Mouse (Mus musculus) hindbrain, embryonic 12.5 days (tissue): Measurements from ENCODE around the gene Pde4c. TPM values are rescaled to one million over a fixed set of nuclear protein-coding genes. Genes with fewer than 3 reads are reported as not detected.

Experiments
- ATAC-seq: fragments of 200-750 bp; cut with Nextera tagmentation; 2 replicates; pipeline ENCODE4 v1.8.0; 2017; ENCODE audit warnings: moderate TSS enrichment; ENCODE audit not compliant: low FRiP score
- H3K27ac ChIP-seq: fragments of 300-500 bp; sonication (generic); 2 replicates; pipeline ENCODE4 v1.5.1; 2016; ENCODE audit warnings: mild to moderate bottlenecking
- H3K27me3 ChIP-seq: fragments of 300-500 bp; sonication (generic); 2 replicates; pipeline ENCODE4 v1.6.1; 2016; ENCODE audit warnings: mild to moderate bottlenecking
- H3K36me3 ChIP-seq: fragments of 300-500 bp; sonication (generic); 2 replicates; pipeline ENCODE4 v1.6.1; 2016; ENCODE audit warnings: mild to moderate bottlenecking
- H3K4me1 ChIP-seq: fragments of 300-500 bp; sonication (generic); 2 replicates; pipeline ENCODE4 v1.6.1; 2016
- H3K4me2 ChIP-seq: fragments of 300-500 bp; sonication (generic); replicated peaks from 2 replicates; pipeline ENCODE4 v1.6.1; 2016; ENCODE audit warnings: mild to moderate bottlenecking
- H3K4me3 ChIP-seq: fragments of 300-500 bp; sonication (generic); 2 replicates; pipeline ENCODE4 v1.5.1; 2016; ENCODE audit warnings: mild to moderate bottlenecking
- H3K9ac ChIP-seq: fragments of 300-500 bp; sonication (generic); 2 replicates; pipeline ENCODE4 v1.6.1; 2016; ENCODE audit warnings: mild to moderate bottlenecking, moderate library complexity
- H3K9me3 ChIP-seq: fragments of 300-500 bp; sonication (generic); replicated peaks from 2 replicates; pipeline ENCODE4 v1.6.1; 2016; ENCODE audit warnings: mild to moderate bottlenecking
- WGBS: fragments of 180-500 bp; shearing (Covaris S2); methylation state at CpG from one replicate; pipeline ENCODE4 v1.1.7; 2016; 5-methylcytosine and 5-hydroxymethylcytosine counted together
- microRNA-seq: library from miRNA; unstranded; fragments of <30 nt; microRNA quantifications from one replicate; pipeline ENCODE4, GENCODE M21; 2017
- polyA plus RNA-seq: library from polyadenylated mRNA; unstranded; fragments of >200 nt; fragmentation: Nextera tagmentation; extraction: Ambion mirVana; gene quantifications from 2 replicates; pipeline ENCODE4 v1.2.1, GENCODE M21; 2016

Pde4c gene
- polyA plus RNA-seq, 1 experiment from 2014 or later = 0.26 TPM

DNA sequence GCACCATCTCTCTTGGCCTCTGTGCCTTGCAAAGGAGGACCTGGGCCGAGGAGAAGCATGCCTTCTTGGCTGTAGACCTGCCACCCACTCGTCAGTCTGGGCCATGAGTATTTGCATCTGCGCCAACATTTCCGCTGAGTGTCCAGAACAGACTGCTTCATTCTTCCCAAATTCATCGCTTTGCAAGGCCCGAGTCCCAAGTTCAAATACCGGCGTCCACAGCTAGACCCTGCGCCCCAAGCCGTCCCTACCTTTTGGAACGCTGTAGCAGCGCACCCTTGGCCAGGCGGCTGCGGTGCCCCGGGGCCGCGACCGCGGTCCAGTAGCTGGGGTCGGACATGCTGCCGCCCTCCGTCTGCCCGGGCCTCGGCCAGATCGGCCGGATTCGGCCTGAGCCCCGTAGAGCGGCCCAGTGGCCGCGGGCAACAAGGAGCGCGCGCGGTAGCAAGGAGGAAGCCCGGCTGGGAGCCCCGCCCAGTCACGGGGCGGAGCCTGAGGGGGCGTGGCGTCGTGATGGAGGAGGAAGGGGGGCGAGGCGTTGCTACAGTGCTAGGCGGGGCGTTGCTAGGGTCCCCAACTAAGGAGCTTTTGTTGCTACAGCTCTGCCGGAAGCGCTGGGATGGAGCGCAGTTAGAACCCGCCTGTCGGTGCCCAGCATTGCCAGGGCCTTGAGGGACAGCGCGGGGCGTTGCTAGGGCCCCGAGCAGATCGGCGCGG is 68.6 kb downstream of the Pde4c start:
- peak; percentile 88 for ATAC-seq
- H3K27ac ChIP-seq = peak overlapping the region; percentile 91
- H3K36me3 ChIP-seq = peaks cover 18% of the 10 kb centered on the region
- peak overlapping the region; percentile 85 for H3K9ac ChIP-seq
- 6% methylated on average over 58 of the region's 58 CpGs for whole genome bisulfite sequencing
- peak overlapping the region; percentile 60 for H3K4me2 ChIP-seq
- H3K4me1 ChIP-seq = peaks cover 47% of the 10 kb centered on the region
- H3K27me3 ChIP-seq = peaks cover 26% of the 10 kb centered on the region
- peak overlapping the region; percentile 66 for H3K4me3 ChIP-seq
- H3K9me3 ChIP-seq = no peaks in the 10 kb centered on the region

DNA sequence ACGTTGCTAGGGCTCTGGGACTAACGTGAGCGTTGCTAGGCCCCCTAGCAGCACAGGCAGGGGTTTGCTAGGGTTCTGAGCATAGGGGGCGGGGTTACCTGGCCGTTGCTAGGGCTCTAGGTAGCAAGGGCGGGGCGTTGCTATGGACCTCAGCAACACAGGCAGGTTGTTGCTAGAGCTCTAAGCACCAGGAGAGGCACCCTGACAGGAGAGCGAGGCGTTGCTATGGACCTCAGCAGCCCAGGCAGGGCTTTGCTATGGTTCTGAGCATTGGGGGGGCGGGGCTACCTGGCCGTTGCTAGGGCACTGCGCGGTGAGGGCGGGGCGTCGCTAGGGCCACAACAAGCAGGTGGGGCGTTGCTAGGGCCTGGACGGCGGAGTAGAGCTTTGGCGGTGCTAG is 69.2 kb downstream of the Pde4c start:
- peak overlapping the region; percentile 66 for H3K4me3 ChIP-seq
- no peaks in the 10 kb centered on the region for H3K9me3 ChIP-seq
- peak overlapping the region; percentile 60 for H3K4me2 ChIP-seq
- H3K9ac ChIP-seq = peak overlapping the region; percentile 45
- under 1% methylated on average over 20 of the region's 20 CpGs for WGBS
- H3K27ac ChIP-seq = peak overlapping the region; percentile 91
- peaks cover 49% of the 10 kb centered on the region for H3K4me1 ChIP-seq
- peaks cover 27% of the 10 kb centered on the region for H3K27me3 ChIP-seq
- peaks cover 12% of the 10 kb centered on the region for H3K36me3 ChIP-seq
- no peak; the same call in 1 of the 2 replicates for ATAC-seq

DNA sequence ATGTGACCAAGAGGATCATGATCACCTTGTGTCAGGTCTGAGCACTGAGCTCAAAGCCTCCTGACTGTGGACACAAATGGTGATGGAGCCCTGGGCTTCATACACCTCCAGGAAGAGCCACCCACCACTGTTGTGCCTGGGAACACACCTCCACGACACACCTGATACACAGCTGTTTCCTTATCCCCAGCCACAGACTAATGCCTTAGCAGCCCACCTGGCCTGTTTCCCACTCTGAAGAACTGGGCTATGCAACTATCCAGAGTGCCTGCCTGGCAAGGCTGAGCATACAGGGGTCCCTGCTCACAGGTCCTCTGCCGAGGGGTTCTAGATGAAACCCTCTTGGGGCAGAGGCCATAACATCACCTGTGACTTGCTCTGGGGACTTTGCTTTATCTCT is 70.7 kb downstream of the Pde4c start:
- peaks cover 44% of the 10 kb centered on the region for H3K4me1 ChIP-seq
- no peak for ATAC-seq
- H3K9ac ChIP-seq = no peak overlapping the region
- no peak overlapping the region for H3K27ac ChIP-seq
- no peak overlapping the region for H3K4me2 ChIP-seq
- WGBS = 85% methylated on average over 2 of the region's 2 CpGs
- no peak overlapping the region for H3K4me3 ChIP-seq
- H3K36me3 ChIP-seq = peaks cover 3% of the 10 kb centered on the region; the same call in 1 of the 2 replicates
- H3K9me3 ChIP-seq = no peaks in the 10 kb centered on the region
- peaks cover 42% of the 10 kb centered on the region for H3K27me3 ChIP-seq

DNA sequence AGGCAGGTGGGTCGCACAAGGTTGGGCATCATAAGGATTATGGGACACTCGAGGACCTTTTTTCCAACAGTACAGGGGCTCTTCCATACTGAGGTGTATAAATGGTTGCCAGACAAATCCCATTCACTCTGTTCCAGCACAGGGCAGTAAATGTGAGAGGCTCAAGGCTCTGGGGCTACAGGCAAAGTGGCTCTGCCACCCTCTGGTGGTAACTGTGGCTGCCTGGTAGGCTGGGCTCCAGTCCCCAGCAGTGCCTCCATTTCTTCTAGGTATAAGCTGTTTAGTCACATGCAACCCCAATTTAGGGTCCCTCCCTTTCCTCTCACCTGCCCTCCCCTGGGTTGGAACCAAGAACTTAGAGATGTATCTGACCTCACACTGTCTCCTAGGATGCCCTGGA is 71.8 kb downstream of the Pde4c start:
- ATAC-seq = no peak
- Histone ChIP-seq H3K27ac (no peak overlapping the region), H3K27me3 (peaks cover 50% of the 10 kb centered on the region), H3K9me3 (no peaks in the 10 kb centered on the region), H3K4me3 (no peak overlapping the region), H3K4me1 (peaks cover 44% of the 10 kb centered on the region), H3K36me3 (no peaks in the 10 kb centered on the region), H3K4me2 (no peak overlapping the region), H3K9ac (no peak overlapping the region)
- 92% methylated on average over 2 of the region's 2 CpGs for WGBS

DNA sequence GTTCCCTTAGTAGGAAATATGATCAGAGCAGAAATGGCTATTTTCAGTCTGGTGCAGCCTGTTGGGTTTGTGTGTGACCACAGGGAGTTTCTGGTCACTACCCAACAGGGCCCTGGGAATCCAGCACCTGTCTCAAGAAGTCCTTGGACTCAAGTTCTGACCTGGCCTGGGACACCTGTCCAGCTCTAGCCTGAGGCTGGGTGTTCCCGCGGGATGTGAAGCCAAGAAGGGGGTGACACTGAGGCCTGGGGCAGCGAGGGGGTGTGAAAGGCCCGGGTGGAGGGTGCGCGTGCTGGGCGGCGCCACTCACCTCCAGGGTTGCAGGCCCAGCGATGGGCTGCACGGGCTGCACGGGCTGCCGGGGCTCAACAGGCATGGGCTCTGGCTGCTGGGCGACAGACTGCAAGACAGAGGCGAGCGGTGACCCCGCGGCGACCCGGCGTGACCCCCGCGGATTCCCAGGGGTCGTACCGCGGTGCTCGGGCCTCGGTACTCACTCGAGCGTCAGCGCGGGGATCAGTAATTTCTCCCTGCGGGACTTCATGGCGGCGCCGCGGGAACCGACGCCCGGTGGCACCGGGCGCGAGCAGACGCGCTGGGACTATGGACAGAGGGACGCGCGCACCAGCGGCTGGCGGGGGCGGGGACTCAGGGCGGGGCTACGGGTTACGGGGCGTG is 73.0 kb downstream of the Pde4c start:
- peaks cover 38% of the 10 kb centered on the region for H3K4me1 ChIP-seq
- peak overlapping the region; percentile 77 for H3K9ac ChIP-seq
- H3K9me3 ChIP-seq = no peaks in the 10 kb centered on the region
- ATAC-seq = peak; percentile 2
- H3K4me3 ChIP-seq = peak overlapping the region; percentile 54
- peaks cover 57% of the 10 kb centered on the region for H3K27me3 ChIP-seq
- H3K4me2 ChIP-seq = peak overlapping the region; percentile 76
- WGBS = 3% methylated on average over 54 of the region's 54 CpGs
- H3K27ac ChIP-seq = peak overlapping the region; percentile 40; the same call in 1 of the 2 replicates
- H3K36me3 ChIP-seq = no peaks in the 10 kb centered on the region

DNA sequence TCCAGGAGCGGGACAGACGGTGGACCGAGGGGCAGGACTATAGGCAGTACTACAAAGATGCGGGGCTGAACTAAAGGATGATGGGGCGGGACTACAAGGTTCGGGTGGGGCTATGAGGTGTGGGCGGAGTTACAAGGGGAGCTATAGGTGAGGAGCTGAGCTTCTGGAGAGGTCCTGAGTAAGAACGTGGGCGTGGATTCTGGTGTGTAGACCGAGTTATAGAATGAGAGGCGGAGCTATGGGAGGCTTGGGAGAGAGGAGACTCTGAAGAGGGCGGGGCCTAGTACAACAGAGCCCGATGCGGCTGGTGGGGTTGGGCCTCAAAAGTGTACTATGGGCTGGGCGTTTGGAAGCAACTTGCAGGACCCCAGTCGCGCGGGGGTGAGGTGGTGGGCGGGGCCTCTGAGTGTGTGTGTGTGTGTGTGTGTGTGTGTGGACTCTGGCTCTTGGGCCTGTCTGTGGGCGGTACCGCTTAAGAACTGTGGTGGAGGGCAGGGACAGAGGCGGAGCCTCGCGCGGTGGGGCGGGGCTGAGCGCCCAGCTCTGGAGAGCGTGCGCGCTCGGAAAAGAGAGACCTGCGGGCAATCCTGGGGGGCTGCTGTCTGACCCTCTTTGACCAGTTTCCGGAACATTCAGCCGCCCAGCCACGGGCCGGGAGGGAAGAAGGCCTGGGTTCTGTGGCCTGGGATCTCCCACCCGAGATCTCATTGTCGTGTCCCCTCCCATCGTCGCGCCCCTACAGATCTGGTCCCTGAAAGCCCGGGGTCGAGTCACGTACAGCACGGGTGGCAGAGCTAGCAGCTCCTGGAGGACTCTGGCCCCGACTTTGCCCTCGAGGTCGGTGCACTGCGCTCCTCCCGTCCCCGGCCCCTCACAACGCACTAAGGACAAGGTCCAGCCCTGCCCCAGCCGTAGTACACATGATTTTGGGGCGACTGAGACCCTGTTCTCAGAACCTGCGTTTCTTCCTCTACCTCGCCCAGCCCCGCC is 73.9 kb downstream of the Pde4c start:
- ATAC-seq = peak; percentile 85
- Histone ChIP-seq H3K4me2 (peak overlapping the region; percentile 76), H3K9me3 (no peaks in the 10 kb centered on the region), H3K27ac (0 out of 2 replicates have a peak overlapping the region, but pooled peaks have one; percentile 1), H3K4me1 (peaks cover 33% of the 10 kb centered on the region), H3K27me3 (peaks cover 64% of the 10 kb centered on the region), H3K4me3 (peak overlapping the region; percentile 54), H3K9ac (peak overlapping the region; percentile 77; the same call in 1 of the 2 replicates), H3K36me3 (no peaks in the 10 kb centered on the region)
- WGBS = under 1% methylated on average over 55 of the region's 57 CpGs

DNA sequence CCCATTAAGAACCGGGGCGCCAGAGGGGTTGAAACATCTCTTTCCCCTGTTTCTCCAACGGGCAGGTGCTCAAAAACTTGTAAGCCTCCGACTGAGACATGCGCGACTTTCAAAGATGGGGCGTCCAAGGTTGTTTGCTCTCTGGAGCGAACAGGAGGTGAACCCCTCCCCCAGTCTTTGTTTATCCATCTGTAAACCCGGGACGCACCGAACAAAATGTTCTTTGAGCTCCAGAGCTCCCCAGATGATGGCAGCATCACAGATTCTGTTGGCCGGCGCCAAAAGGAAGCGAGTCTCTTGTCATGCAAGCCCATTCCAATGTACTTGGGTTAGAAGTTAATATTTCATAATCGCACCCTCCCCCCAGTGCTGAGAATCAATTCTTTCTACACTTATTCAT is 74.8 kb downstream of the Pde4c start:
- peaks cover 25% of the 10 kb centered on the region for H3K4me1 ChIP-seq
- 0 out of 2 replicates have a peak overlapping the region, but pooled peaks have one; percentile 77 for H3K9ac ChIP-seq
- ATAC-seq = no peak
- peak overlapping the region; percentile 54; the same call in 1 of the 2 replicates for H3K4me3 ChIP-seq
- H3K9me3 ChIP-seq = no peaks in the 10 kb centered on the region
- peaks cover 74% of the 10 kb centered on the region for H3K27me3 ChIP-seq
- H3K27ac ChIP-seq = no peak overlapping the region
- H3K36me3 ChIP-seq = no peaks in the 10 kb centered on the region
- peak overlapping the region; percentile 76 for H3K4me2 ChIP-seq
- 12% methylated on average over 15 of the region's 15 CpGs for WGBS

DNA sequence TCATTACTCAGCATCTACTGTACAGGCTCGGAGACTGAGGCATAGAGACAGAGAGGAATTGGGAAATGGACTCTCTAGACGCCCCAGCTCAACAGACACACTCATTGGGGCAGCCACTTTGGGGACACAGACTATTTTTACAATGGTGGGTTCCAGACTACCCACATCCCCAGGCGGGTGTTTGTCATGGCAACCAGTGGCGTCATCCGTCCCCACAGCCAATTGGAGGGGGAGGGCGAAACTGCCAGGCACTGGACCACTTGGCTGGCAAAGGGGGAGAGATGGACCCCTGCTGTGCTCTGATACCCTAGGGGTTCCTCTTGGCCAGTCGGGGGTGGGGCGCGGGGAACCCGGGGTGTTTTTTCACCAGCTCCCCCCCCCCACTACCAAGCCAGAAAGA is 77.1 kb downstream of the Pde4c start:
- Histone ChIP-seq H3K27me3 (peaks cover 77% of the 10 kb centered on the region), H3K4me3 (no peak overlapping the region), H3K4me1 (peaks cover 37% of the 10 kb centered on the region), H3K4me2 (no peak overlapping the region), H3K27ac (no peak overlapping the region), H3K9ac (no peak overlapping the region), H3K9me3 (no peaks in the 10 kb centered on the region), H3K36me3 (no peaks in the 10 kb centered on the region)
- 52% methylated on average over 10 of the region's 10 CpGs for WGBS
- ATAC-seq = no peak

Small RNA genes within 50 kb of the gene (microRNA-seq; reads per million reads assigned to microRNA genes)
- 1.6 reads per million for gene Mir7240

Other genes starting within 250 kb of the Pde4c start
- 22.2 and 23.9 TPM in 2 replicates for gene Klhl26, start 246.8 kb upstream of the Pde4c start, polyA plus RNA-seq
- gene Tmem59l, start 236.4 kb upstream of the Pde4c start, polyA plus RNA-seq = 27.0 and 29.2 TPM in 2 replicates
- 3.3 and 4.2 TPM in 2 replicates for gene Crlf1, start 230.6 kb upstream of the Pde4c start, polyA plus RNA-seq
- 118 TPM in 2 replicates for gene Rex1bd, start 217.0 kb upstream of the Pde4c start, polyA plus RNA-seq
- gene Uba52, start 212.9 kb upstream of the Pde4c start, polyA plus RNA-seq = 633 and 755 TPM in 2 replicates
- 313 and 334 TPM in 2 replicates for gene Fkbp8, start 196.0 kb upstream of the Pde4c start, polyA plus RNA-seq
- 47.1 and 48.5 TPM in 2 replicates for gene Kxd1, start 195.8 kb upstream of the Pde4c start, polyA plus RNA-seq
- 19.0 and 19.4 TPM in 2 replicates for gene Ell, start 184.3 kb upstream of the Pde4c start, polyA plus RNA-seq
- gene Isyna1, start 129.3 kb upstream of the Pde4c start, polyA plus RNA-seq = 128 and 138 TPM in 2 replicates
- gene Ssbp4, start 114.8 kb upstream of the Pde4c start, polyA plus RNA-seq = 141 and 143 TPM in 2 replicates
- gene Lrrc25, start 107.6 kb upstream of the Pde4c start, polyA plus RNA-seq = 0.79 and 1.1 TPM in 2 replicates
- gene Gdf15, start 91.3 kb upstream of the Pde4c start, polyA plus RNA-seq = 0.15 and 0.17 TPM in 2 replicates
- 101 and 125 TPM in 2 replicates for gene Pgpep1, start 63.3 kb upstream of the Pde4c start, polyA plus RNA-seq
- 227 and 231 TPM in 2 replicates for gene Lsm4, start 50.5 kb upstream of the Pde4c start, polyA plus RNA-seq
- gene Jund, start 24.8 kb upstream of the Pde4c start, polyA plus RNA-seq = 186 and 217 TPM in 2 replicates
- gene Iqcn, start 20.3 kb upstream of the Pde4c start, polyA plus RNA-seq = 0.05 TPM in 1 of 2 replicates, not detected in the other
- not detected in 2 replicates for gene Gm3336, start 5.2 kb upstream of the Pde4c start, polyA plus RNA-seq
- 126 and 134 TPM in 2 replicates for gene Rab3a, start 31.0 kb downstream of the Pde4c start, polyA plus RNA-seq
- 38.2 and 38.3 TPM in 2 replicates for gene Mpv17l2, start 37.2 kb downstream of the Pde4c start, polyA plus RNA-seq
- 84.5 and 85.5 TPM in 2 replicates for gene Pik3r2, start 53.0 kb downstream of the Pde4c start, polyA plus RNA-seq
- gene Mast3, start 81.3 kb downstream of the Pde4c start, polyA plus RNA-seq = 16.0 and 17.7 TPM in 2 replicates
- gene Il12rb1, start 84.7 kb downstream of the Pde4c start, polyA plus RNA-seq = not detected in 2 replicates
- gene Arrdc2, start 116.0 kb downstream of the Pde4c start, polyA plus RNA-seq = 9.8 and 11.1 TPM in 2 replicates
- gene Kcnn1, start 139.5 kb downstream of the Pde4c start, polyA plus RNA-seq = 22.1 and 23.8 TPM in 2 replicates
- 131 and 139 TPM in 2 replicates for gene Ccdc124, start 150.2 kb downstream of the Pde4c start, polyA plus RNA-seq
- 0.25 and 0.68 TPM in 2 replicates for gene Slc5a5, start 169.0 kb downstream of the Pde4c start, polyA plus RNA-seq
- gene Rpl18a, start 173.7 kb downstream of the Pde4c start, polyA plus RNA-seq = 2,266 and 2,767 TPM in 2 replicates
- gene Map1s, start 182.2 kb downstream of the Pde4c start, polyA plus RNA-seq = 60.5 and 60.8 TPM in 2 replicates